Mouse (Mus musculus) hindbrain, embryonic 12.5 days (tissue): ENCODE measurements at regions not wholly inside any gene's neighbourhood (a gene's known extent, or its start where the extent isn't known, plus 50 kb on each side); places are given as distances from the start of the nearest gene placed in this dataset.
A peak's percentile ranks its signal among the peaks of the same experiment; 100 is the strongest.

ENCODE experiments used
- ATAC-seq: fragments of 200-750 bp; cut with Nextera tagmentation; 2 replicates; pipeline ENCODE4 v1.8.0; 2017; ENCODE audit warnings: moderate TSS enrichment; ENCODE audit not compliant: low FRiP score
- H3K27ac ChIP-seq: fragments of 300-500 bp; sonication (generic); 2 replicates; pipeline ENCODE4 v1.5.1; 2016; ENCODE audit warnings: mild to moderate bottlenecking
- H3K27me3 ChIP-seq: fragments of 300-500 bp; sonication (generic); 2 replicates; pipeline ENCODE4 v1.6.1; 2016; ENCODE audit warnings: mild to moderate bottlenecking
- H3K36me3 ChIP-seq: fragments of 300-500 bp; sonication (generic); 2 replicates; pipeline ENCODE4 v1.6.1; 2016; ENCODE audit warnings: mild to moderate bottlenecking
- H3K4me1 ChIP-seq: fragments of 300-500 bp; sonication (generic); 2 replicates; pipeline ENCODE4 v1.6.1; 2016
- H3K4me2 ChIP-seq: fragments of 300-500 bp; sonication (generic); replicated peaks from 2 replicates; pipeline ENCODE4 v1.6.1; 2016; ENCODE audit warnings: mild to moderate bottlenecking
- H3K4me3 ChIP-seq: fragments of 300-500 bp; sonication (generic); 2 replicates; pipeline ENCODE4 v1.5.1; 2016; ENCODE audit warnings: mild to moderate bottlenecking
- H3K9ac ChIP-seq: fragments of 300-500 bp; sonication (generic); 2 replicates; pipeline ENCODE4 v1.6.1; 2016; ENCODE audit warnings: mild to moderate bottlenecking, moderate library complexity
- H3K9me3 ChIP-seq: fragments of 300-500 bp; sonication (generic); replicated peaks from 2 replicates; pipeline ENCODE4 v1.6.1; 2016; ENCODE audit warnings: mild to moderate bottlenecking
- WGBS: fragments of 180-500 bp; shearing (Covaris S2); methylation state at CpG from one replicate; pipeline ENCODE4 v1.1.7; 2016; 5-methylcytosine and 5-hydroxymethylcytosine counted together

GRCm38 (mm10) chr5:59499441-59499840, 1781.7 kb downstream of the Pcdh7 start:
- WGBS = 86% methylated on average over 1 of the region's 1 CpGs
- H3K9me3 ChIP-seq = no peaks in the 10 kb centered on the region
- H3K4me3 ChIP-seq = no peak overlapping the region
- no peaks in the 10 kb centered on the region for H3K27me3 ChIP-seq
- no peaks in the 10 kb centered on the region for H3K36me3 ChIP-seq
- H3K9ac ChIP-seq = no peak overlapping the region
- no peaks in the 10 kb centered on the region for H3K4me1 ChIP-seq
- no peak overlapping the region for H3K27ac ChIP-seq
- no peak for ATAC-seq
- no peak overlapping the region for H3K4me2 ChIP-seq

- H3K4me3 ChIP-seq = no peak overlapping the region
- no peaks in the 10 kb centered on the region for H3K36me3 ChIP-seq
- H3K27me3 ChIP-seq = no peaks in the 10 kb centered on the region
- peak; percentile 72 for ATAC-seq
- no peak overlapping the region for H3K4me2 ChIP-seq
- H3K9me3 ChIP-seq = no peaks in the 10 kb centered on the region
- H3K4me1 ChIP-seq = no peaks in the 10 kb centered on the region; the same call in 1 of the 2 replicates
- 43% methylated on average over 2 of the region's 2 CpGs for WGBS
- H3K9ac ChIP-seq = no peak overlapping the region
- H3K27ac ChIP-seq = no peak overlapping the region
These were observed 1827.9 kb downstream of the Pcdh7 start for GRCm38 (mm10) chr5:59545649-59546048.

GRCm38 (mm10) chr5:59591149-59591548, 1873.4 kb downstream of the Pcdh7 start:
- Histone ChIP-seq H3K27ac (no peak overlapping the region), H3K27me3 (no peaks in the 10 kb centered on the region), H3K4me2 (no peak overlapping the region), H3K4me3 (no peak overlapping the region), H3K36me3 (no peaks in the 10 kb centered on the region), H3K9ac (no peak overlapping the region), H3K4me1 (no peaks in the 10 kb centered on the region), H3K9me3 (no peaks in the 10 kb centered on the region)
- WGBS = 53% methylated on average over 1 of the region's 1 CpGs
- ATAC-seq = no peak
